Mouse (Mus musculus): Measurements from ENCODE around the gene Abca1.

Abca1 gene

GRCm38 (mm10) chr4:53130622-53131517, 28.8 kb downstream of the Abca1 start:
- ChIA-PET CTCF (interaction anchor here in 1 of 4 experiments (0.6 kb wide), 1 partner anchor 470 kb away, joined by 8 read pairs; no protein-coding TSS in a partner anchor), POLR2A (no interaction called here)

- POLR2A ChIA-PET: no interaction called here
These were observed 29.9 kb downstream of the Abca1 start for GRCm38 (mm10) chr4:53129716-53130301.

GRCm38 (mm10) chr4:53127266-53127665, 32.4 kb downstream of the Abca1 start:
- ChIA-PET POLR2A (interaction anchor here in 1 of 4 experiments (0.7 kb wide), 1 partner anchor 419 kb away, joined by 3 read pairs; no protein-coding TSS in a partner anchor), CTCF (no interaction called here)

More at GRCm38 (mm10) chr4:53129716-53130301, 29.9 kb downstream of the Abca1 start:
- CTCF ChIA-PET: no interaction called here

GRCm38 (mm10) chr4:53126794-53127193, 32.9 kb downstream of the Abca1 start:
- ChIA-PET POLR2A (interaction anchor here in 1 of 4 experiments (0.7 kb wide), 1 partner anchor 420 kb away, joined by 3 read pairs; no protein-coding TSS in a partner anchor), CTCF (no interaction called here)

GRCm38 (mm10) chr4:53124837-53125490, 34.7 kb downstream of the Abca1 start:
- ChIA-PET POLR2A (no interaction called here), CTCF (no interaction called here)

GRCm38 (mm10) chr4:53122310-53122709, 37.4 kb downstream of the Abca1 start:
- POLR2A ChIA-PET: no interaction called here
- CTCF ChIA-PET: no interaction called here

GRCm38 (mm10) chr4:53121516-53122227, 38.0 kb downstream of the Abca1 start:
- ChIA-PET POLR2A (no interaction called here), CTCF (no interaction called here)

- ChIA-PET POLR2A (no interaction called here), CTCF (no interaction called here)
These were observed 38.6 kb downstream of the Abca1 start for GRCm38 (mm10) chr4:53121084-53121483.

GRCm38 (mm10) chr4:53120038-53120685, 39.5 kb downstream of the Abca1 start:
- ChIA-PET CTCF (no interaction called here), POLR2A (no interaction called here)

GRCm38 (mm10) chr4:53118643-53119042, 41.1 kb downstream of the Abca1 start:
- ChIA-PET POLR2A (no interaction called here), CTCF (interaction anchor here in 1 of 4 experiments (1.4 kb wide), 1 partner anchor 476 kb away, joined by 7 read pairs; no protein-coding TSS in a partner anchor)

GRCm38 (mm10) chr4:53117610-53118009, 42.1 kb downstream of the Abca1 start:
- CTCF ChIA-PET: interaction anchor here (0.5 to 1.4 kb wide), 11 partner anchors 19 to 483 kb away, joined by 3 to 8 read pairs (median 3); no protein-coding TSS in a partner anchor
- POLR2A ChIA-PET: interaction anchor here in 1 of 4 experiments (0.7 kb wide), 1 partner anchor 477 kb away, joined by 3 read pairs; no protein-coding TSS in a partner anchor

- CTCF ChIA-PET: interaction anchor here (0.8 to 1.4 kb wide), 9 partner anchors 19 to 483 kb away, joined by 3 to 8 read pairs (median 4); no protein-coding TSS in a partner anchor
- POLR2A ChIA-PET: no interaction called here
These were observed 42.6 kb downstream of the Abca1 start for GRCm38 (mm10) chr4:53117076-53117475.

GRCm38 (mm10) chr4:53115866-53116265, 43.8 kb downstream of the Abca1 start:
- POLR2A ChIA-PET: interaction anchor here in 2 of 4 experiments (0.6 to 1.1 kb wide), 2 partner anchors 14 to 104 kb away, joined by 3 read pairs; partner anchors contain the start of gene Nipsnap3b (in 1 of the 2)
- CTCF ChIA-PET: interaction anchor here in 1 of 4 experiments (0.9 kb wide), 1 partner anchor 504 kb away, joined by 4 read pairs; no protein-coding TSS in a partner anchor

GRCm38 (mm10) chr4:53115410-53115809, 44.3 kb downstream of the Abca1 start:
- ChIA-PET CTCF (interaction anchor here in 1 of 4 experiments (0.9 kb wide), 1 partner anchor 505 kb away, joined by 4 read pairs; no protein-coding TSS in a partner anchor), POLR2A (interaction anchor here in 1 of 4 experiments (1.1 kb wide), 1 partner anchor 14 kb away, joined by 3 read pairs; no protein-coding TSS in a partner anchor)

GRCm38 (mm10) chr4:53111919-53112355, 47.8 kb downstream of the Abca1 start:
- POLR2A ChIA-PET: interaction anchor here in 1 of 4 experiments (0.7 kb wide), 1 partner anchor 244 kb away, joined by 4 read pairs; no protein-coding TSS in a partner anchor

GRCm38 (mm10) chr4:53110356-53110755, 49.3 kb downstream of the Abca1 start:
- POLR2A ChIA-PET: no interaction called here
- CTCF ChIA-PET: interaction anchor here (0.7 to 1.9 kb wide), 14 partner anchors 11 to 485 kb away, joined by 3 to 7 read pairs (median 3); partner anchors contain the start of gene Nipsnap3b (in 1 of the 4)

More at GRCm38 (mm10) chr4:53111919-53112355, 47.8 kb downstream of the Abca1 start:
- CTCF ChIA-PET: no interaction called here

- ChIA-PET CTCF (interaction anchor here in 3 of 4 experiments (0.7 to 1.9 kb wide), 8 partner anchors 10 to 486 kb away, joined by 3 to 7 read pairs (median 3); no protein-coding TSS in a partner anchor), POLR2A (interaction anchor here in 2 of 4 experiments (0.6 to 1.2 kb wide), 3 partner anchors 11 to 44 kb away, joined by 3 to 4 read pairs (median 4); no protein-coding TSS in a partner anchor)
These were observed 50.2 kb downstream of the Abca1 start for GRCm38 (mm10) chr4:53109381-53109928.
